Mouse (Mus musculus) granulocyte monocyte progenitor cell, adult 5-6 weeks (primary cell): Measurements from ENCODE around the gene Ifna5. TPM values are rescaled to one million over a fixed set of nuclear protein-coding genes. Genes with fewer than 3 reads are reported as not detected.
A peak's percentile ranks its signal among the peaks of the same experiment; 100 is the strongest.

Experiments used
- ATAC-seq: replicated peaks from 2 replicates; pipeline ENCODE4 v1.8.0; 2016; ENCODE audit warnings: mild to moderate bottlenecking, moderate TSS enrichment, inconsistent platforms; ENCODE audit not compliant: poor library complexity, severe bottlenecking
- total RNA-seq, 2 experiments: library from RNA; stranded (forward) in 1 of 2; stranded (reverse) in 1 of 2; fragments of 200-712, 200-1000 nt in 1 of 2; fragments of >200 nt in 1 of 2; fragmentation: Nextera tagmentation in 1 of 2; gene quantifications; 2 replicates each; pipeline ENCODE4 v1.2.3; 2014 to 2017

Gene Ifna5
- total RNA-seq, 2 experiments from 2014 or later: not detected

DNA sequence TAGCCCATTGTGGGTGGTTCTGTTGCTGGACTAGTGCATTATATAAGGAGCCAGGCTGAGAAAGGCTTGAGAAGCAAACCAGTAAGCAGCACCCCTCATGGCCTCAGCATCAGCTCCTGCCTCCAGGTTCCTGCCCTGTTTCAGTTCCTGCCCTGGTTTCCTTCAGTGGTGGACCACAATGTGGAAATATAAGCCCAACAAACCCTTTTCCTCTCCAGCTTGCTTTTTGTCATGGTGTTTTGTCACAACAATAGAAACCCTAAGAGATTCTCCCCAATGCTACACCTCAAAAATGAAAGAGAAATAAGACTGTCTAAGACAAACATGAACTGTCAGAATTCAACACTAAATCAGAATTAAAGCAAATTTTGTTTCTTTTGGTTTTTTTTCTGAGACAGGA lies 23.9 kb downstream of the Ifna5 start:
- ATAC-seq: peak; percentile 91

- ATAC-seq: no peak
Observed at GRCm38 (mm10) chr4:88863309-88863708, 28.0 kb downstream of the Ifna5 start.

DNA sequence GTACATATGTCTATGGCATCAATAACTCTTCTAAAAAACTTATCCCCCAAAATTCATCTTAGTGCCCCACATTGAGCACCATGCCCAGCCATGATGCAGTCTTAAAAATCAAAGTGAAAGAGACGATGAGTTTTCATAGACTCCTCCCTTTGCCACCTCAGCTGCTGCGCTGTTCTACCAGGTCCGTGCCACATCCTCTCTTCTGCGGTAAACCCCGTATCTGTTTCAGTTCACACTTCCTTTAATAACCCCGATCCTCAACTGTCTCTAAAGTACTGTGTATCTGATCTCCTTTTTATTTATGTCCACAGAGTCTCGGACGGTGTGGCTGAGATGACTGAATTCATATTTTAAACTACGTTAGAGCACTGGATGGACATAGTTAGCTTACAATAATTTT lies 29.3 kb downstream of the Ifna5 start:
- peak; percentile 78 for ATAC-seq

- peak; percentile 64 for ATAC-seq
Observed at GRCm38 (mm10) chr4:88865011-88865569, 29.8 kb downstream of the Ifna5 start.

- peak; percentile 67 for ATAC-seq
Observed at GRCm38 (mm10) chr4:88867366-88867925, 32.1 kb downstream of the Ifna5 start.

DNA sequence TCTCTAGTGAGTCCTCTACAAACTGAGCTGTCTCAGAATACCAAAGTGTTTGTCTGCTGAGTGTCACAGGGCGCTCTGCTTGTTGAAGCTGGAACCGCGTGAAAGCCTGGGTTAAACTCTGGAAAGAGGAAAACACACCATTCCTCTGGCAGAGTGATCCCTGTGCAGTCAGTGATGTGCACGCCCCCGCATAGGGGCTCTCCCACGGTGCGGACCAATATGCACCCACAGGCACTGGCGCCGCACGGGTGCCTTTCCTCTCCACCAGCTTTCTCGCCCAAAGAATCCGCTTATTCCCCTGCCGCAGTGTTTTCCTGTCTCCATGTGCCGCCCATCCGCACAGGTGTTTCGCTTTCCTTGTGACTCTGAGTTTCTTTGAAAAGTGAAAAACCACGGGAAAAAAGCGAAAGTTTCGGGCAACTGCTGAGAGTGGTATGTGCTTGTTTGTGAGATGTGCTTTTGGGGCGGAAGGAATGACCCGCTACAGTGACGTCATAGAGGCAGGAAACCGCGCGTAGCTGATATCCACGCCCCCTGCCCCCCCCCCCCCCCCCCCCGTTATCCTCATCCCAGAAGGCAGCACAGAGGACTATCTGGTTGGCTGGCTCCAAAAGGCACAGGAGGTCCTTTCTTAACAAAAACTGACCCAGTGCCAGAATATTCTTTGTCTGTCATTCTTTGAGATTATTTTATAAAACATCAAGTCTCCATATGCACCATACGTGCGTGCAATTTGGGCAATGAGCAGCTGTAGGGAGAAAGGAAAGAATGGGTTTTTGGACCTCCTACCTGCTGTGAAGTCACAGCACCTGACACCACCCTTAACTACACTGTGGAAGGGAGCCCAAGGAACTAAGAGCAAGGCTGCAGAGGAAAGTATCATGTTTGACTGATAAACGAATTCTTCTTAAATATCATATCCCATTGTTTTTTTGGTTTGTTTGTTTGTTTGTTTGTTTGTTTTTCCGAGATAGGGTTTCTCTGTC lies 32.9 kb downstream of the Ifna5 start:
- peak; percentile 24; the same call in 1 of the 2 replicates for ATAC-seq

- 0 out of 2 replicates have a peak, but pooled peaks have one; percentile 35 for ATAC-seq
Observed at GRCm38 (mm10) chr4:88872691-88873090, 37.4 kb downstream of the Ifna5 start.

DNA sequence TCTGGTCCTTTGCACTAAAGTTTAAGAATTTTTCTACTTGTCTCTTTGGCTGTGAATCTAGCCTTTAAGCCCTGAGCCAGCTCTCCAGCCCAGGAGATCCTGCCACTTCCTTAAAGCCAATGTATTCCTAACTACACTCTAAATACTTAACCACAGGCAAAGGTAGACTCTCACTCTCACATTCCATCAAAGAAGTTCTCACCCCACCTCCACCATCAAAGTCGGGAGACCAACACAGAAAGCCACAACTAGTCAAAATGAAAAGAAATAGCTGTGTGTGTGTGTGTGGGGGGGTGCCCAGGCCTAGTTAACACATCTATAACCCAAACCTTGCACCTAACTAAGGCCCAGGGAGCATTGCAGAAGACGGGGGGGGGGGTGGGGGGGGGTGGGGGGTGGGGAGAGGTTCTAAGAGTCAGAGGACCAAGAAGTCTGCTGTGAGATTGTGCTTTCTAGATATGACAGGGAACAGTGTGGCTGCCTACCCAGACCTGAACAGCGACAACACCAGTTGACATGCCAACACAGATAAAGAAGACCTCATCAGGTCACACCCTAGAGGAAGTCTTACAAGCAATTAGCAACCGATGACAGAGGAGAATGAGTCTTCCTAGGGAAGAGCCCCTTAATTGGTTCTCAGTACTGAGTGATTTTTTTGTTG lies 40.2 kb downstream of the Ifna5 start:
- no peak for ATAC-seq

- no peak for ATAC-seq
Observed at GRCm38 (mm10) chr4:88876520-88876919, 41.2 kb downstream of the Ifna5 start.

DNA sequence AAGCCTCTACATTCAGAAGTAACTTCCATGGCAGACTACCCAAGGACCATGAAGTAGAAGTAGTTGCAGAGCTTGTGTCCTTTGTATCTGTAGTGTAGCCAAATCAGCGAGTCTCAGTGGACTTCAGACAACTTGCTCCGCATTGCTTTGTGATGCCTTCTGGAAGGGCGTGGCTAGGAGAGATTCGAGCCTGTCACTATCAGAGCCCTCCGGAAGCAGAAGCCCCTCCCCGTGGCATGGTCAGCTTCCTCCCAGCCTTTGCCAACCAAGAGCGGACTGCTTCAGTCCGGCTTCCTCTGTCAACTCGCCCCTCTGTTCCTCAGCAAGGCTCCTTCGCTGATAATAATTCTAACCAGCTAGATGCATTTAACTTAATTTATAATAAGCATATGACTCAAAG lies 42.9 kb downstream of the Ifna5 start:
- ATAC-seq: peak; percentile 99

DNA sequence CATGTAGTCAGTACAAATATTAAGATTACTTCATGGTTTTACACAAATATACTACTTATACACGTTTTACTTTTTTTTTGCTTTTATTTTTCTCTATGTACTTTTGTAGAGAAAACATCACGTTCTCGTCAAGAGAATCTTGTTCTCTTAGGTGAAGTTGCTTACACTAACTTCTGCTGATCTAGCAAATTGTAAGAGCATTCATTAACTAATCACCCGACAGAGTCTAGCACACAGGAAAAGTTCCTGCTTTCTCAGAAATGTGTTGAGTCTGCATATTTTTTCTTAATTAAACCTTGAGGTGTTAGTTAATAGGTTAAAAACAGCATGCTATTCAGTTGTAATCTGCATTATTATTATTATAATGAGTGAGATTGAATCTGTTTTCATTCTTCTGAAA lies 43.4 kb downstream of the Ifna5 start:
- ATAC-seq: no peak

- no peak for ATAC-seq
Observed at GRCm38 (mm10) chr4:88880101-88880500, 44.8 kb downstream of the Ifna5 start, which contains the start of gene Ifne. Ifne (minus strand) TSS chr4:88880201.

Other genes starting within 250 kb of the Ifna5 start
- not detected in 2 replicates for gene Ifna9, start 243.1 kb upstream of the Ifna5 start, total RNA-seq (2014; fragmentation: Nextera tagmentation)
- not detected in 2 replicates for gene Ifna9, start 243.1 kb upstream of the Ifna5 start, total RNA-seq (2017)
- gene Ifna12, start 232.1 kb upstream of the Ifna5 start, total RNA-seq (2014; fragmentation: Nextera tagmentation): not detected in 2 replicates
- gene Ifna12, start 232.1 kb upstream of the Ifna5 start, total RNA-seq (2017): not detected in 2 replicates
- gene C87499, start 201.1 kb upstream of the Ifna5 start, total RNA-seq (2014; fragmentation: Nextera tagmentation): not detected in 2 replicates
- gene C87499, start 201.1 kb upstream of the Ifna5 start, total RNA-seq (2017): not detected in 2 replicates
- not detected in 2 replicates for gene Ifna13, start 191.1 kb upstream of the Ifna5 start, total RNA-seq (2014; fragmentation: Nextera tagmentation)
- not detected in 2 replicates for gene Ifna13, start 191.1 kb upstream of the Ifna5 start, total RNA-seq (2017)
- gene Ifna16, start 158.6 kb upstream of the Ifna5 start, total RNA-seq (2014; fragmentation: Nextera tagmentation): not detected in 2 replicates
- gene Ifna16, start 158.6 kb upstream of the Ifna5 start, total RNA-seq (2017): not detected in 2 replicates
- not detected in 2 replicates for gene Ifna2, start 151.6 kb upstream of the Ifna5 start, total RNA-seq (2014; fragmentation: Nextera tagmentation)
- not detected in 2 replicates for gene Ifna2, start 151.6 kb upstream of the Ifna5 start, total RNA-seq (2017)
- not detected in 2 replicates for gene Ifnab, start 144.2 kb upstream of the Ifna5 start, total RNA-seq (2014; fragmentation: Nextera tagmentation)
- gene Ifnab, start 144.2 kb upstream of the Ifna5 start, total RNA-seq (2017): not detected in 2 replicates
- not detected in 2 replicates for gene Gm26566, start 113.7 kb upstream of the Ifna5 start, total RNA-seq (2014; fragmentation: Nextera tagmentation)
- 0.69 TPM in 1 of 2 replicates, not detected in the other for gene Gm26566, start 113.7 kb upstream of the Ifna5 start, total RNA-seq (2017)
- gene Klhl9, start 113.1 kb upstream of the Ifna5 start, total RNA-seq (2014; fragmentation: Nextera tagmentation): 33.5 and 45.5 TPM in 2 replicates
- gene Klhl9, start 113.1 kb upstream of the Ifna5 start, total RNA-seq (2017): 72.4 and 96.0 TPM in 2 replicates
- gene Gm13271, start 80.7 kb upstream of the Ifna5 start, total RNA-seq (2014; fragmentation: Nextera tagmentation): not detected in 2 replicates
- gene Gm13271, start 80.7 kb upstream of the Ifna5 start, total RNA-seq (2017): not detected in 2 replicates
- 0.49 TPM in 1 of 2 replicates, not detected in the other for gene Gm13283, start 75.4 kb upstream of the Ifna5 start, total RNA-seq (2014; fragmentation: Nextera tagmentation)
- 0.21 TPM in 1 of 2 replicates, not detected in the other for gene Gm13283, start 75.4 kb upstream of the Ifna5 start, total RNA-seq (2017)
- not detected in 2 replicates for gene Gm13290, start 61.7 kb upstream of the Ifna5 start, total RNA-seq (2014; fragmentation: Nextera tagmentation)
- not detected in 2 replicates for gene Gm13290, start 61.7 kb upstream of the Ifna5 start, total RNA-seq (2017)
- gene Gm13289, start 58.6 kb upstream of the Ifna5 start, total RNA-seq (2014; fragmentation: Nextera tagmentation): not detected in 2 replicates
- not detected in 2 replicates for gene Gm13289, start 58.6 kb upstream of the Ifna5 start, total RNA-seq (2017)
- not detected in 2 replicates for gene Gm13272, start 55.7 kb upstream of the Ifna5 start, total RNA-seq (2014; fragmentation: Nextera tagmentation)
- not detected in 2 replicates for gene Gm13272, start 55.7 kb upstream of the Ifna5 start, total RNA-seq (2017)
- gene Ifnz, start 53.4 kb upstream of the Ifna5 start, total RNA-seq (2014; fragmentation: Nextera tagmentation): 1.5 TPM in 1 of 2 replicates, not detected in the other
- 0.22 and 0.52 TPM in 2 replicates for gene Ifnz, start 53.4 kb upstream of the Ifna5 start, total RNA-seq (2017)
- gene Gm13276, start 49.8 kb upstream of the Ifna5 start, total RNA-seq (2014; fragmentation: Nextera tagmentation): not detected in 2 replicates
- not detected in 2 replicates for gene Gm13276, start 49.8 kb upstream of the Ifna5 start, total RNA-seq (2017)
- gene Gm13277, start 46.9 kb upstream of the Ifna5 start, total RNA-seq (2014; fragmentation: Nextera tagmentation): not detected in 2 replicates
- gene Gm13277, start 46.9 kb upstream of the Ifna5 start, total RNA-seq (2017): not detected in 2 replicates
- not detected in 2 replicates for gene Gm13278, start 44.0 kb upstream of the Ifna5 start, total RNA-seq (2014; fragmentation: Nextera tagmentation)
- not detected in 2 replicates for gene Gm13278, start 44.0 kb upstream of the Ifna5 start, total RNA-seq (2017)
- not detected in 2 replicates for gene Gm13275, start 41.0 kb upstream of the Ifna5 start, total RNA-seq (2014; fragmentation: Nextera tagmentation)
- not detected in 2 replicates for gene Gm13275, start 41.0 kb upstream of the Ifna5 start, total RNA-seq (2017)
- gene Gm13279, start 38.1 kb upstream of the Ifna5 start, total RNA-seq (2014; fragmentation: Nextera tagmentation): not detected in 2 replicates
- not detected in 2 replicates for gene Gm13279, start 38.1 kb upstream of the Ifna5 start, total RNA-seq (2017)
- gene Gm13285, start 35.9 kb upstream of the Ifna5 start, total RNA-seq (2014; fragmentation: Nextera tagmentation): not detected in 2 replicates
- not detected in 2 replicates for gene Gm13285, start 35.9 kb upstream of the Ifna5 start, total RNA-seq (2017)
- gene Gm13287, start 32.3 kb upstream of the Ifna5 start, total RNA-seq (2014; fragmentation: Nextera tagmentation): not detected in 2 replicates
- gene Gm13287, start 32.3 kb upstream of the Ifna5 start, total RNA-seq (2017): not detected in 2 replicates
- gene Gm13288, start 30.0 kb upstream of the Ifna5 start, total RNA-seq (2014; fragmentation: Nextera tagmentation): not detected in 2 replicates
- not detected in 2 replicates for gene Gm13288, start 30.0 kb upstream of the Ifna5 start, total RNA-seq (2017)
- not detected in 2 replicates for gene Ifna7, start 19.3 kb upstream of the Ifna5 start, total RNA-seq (2014; fragmentation: Nextera tagmentation)
- not detected in 2 replicates for gene Ifna7, start 19.3 kb upstream of the Ifna5 start, total RNA-seq (2017)
- not detected in 2 replicates for gene Ifna11, start 15.6 kb upstream of the Ifna5 start, total RNA-seq (2014; fragmentation: Nextera tagmentation)
- not detected in 2 replicates for gene Ifna11, start 15.6 kb upstream of the Ifna5 start, total RNA-seq (2017)
- gene Ifna6, start 8.1 kb upstream of the Ifna5 start, total RNA-seq (2014; fragmentation: Nextera tagmentation): not detected in 2 replicates
- gene Ifna6, start 8.1 kb upstream of the Ifna5 start, total RNA-seq (2017): not detected in 2 replicates
- gene Ifna4, start 6.3 kb downstream of the Ifna5 start, total RNA-seq (2014; fragmentation: Nextera tagmentation): not detected in 2 replicates
- gene Ifna4, start 6.3 kb downstream of the Ifna5 start, total RNA-seq (2017): not detected in 2 replicates
- gene Ifna1, start 14.6 kb downstream of the Ifna5 start, total RNA-seq (2014; fragmentation: Nextera tagmentation): not detected in 2 replicates
- gene Ifna1, start 14.6 kb downstream of the Ifna5 start, total RNA-seq (2017): not detected in 2 replicates
- not detected in 2 replicates for gene Ifne, start 44.7 kb downstream of the Ifna5 start, total RNA-seq (2014; fragmentation: Nextera tagmentation)
- not detected in 2 replicates for gene Ifne, start 44.7 kb downstream of the Ifna5 start, total RNA-seq (2017)